Mouse (Mus musculus): Measurements from ENCODE around the gene Arih2.
A peak's percentile ranks its signal among the peaks of the same experiment; 100 is the strongest.
"Not testable (repeated sequence)": the region's sequence is repeated elsewhere in the genome, so short reads cannot be mapped to it uniquely, and the experiment has no call there.

Arih2 gene

GRCm38 (mm10) chr9:108648611-108649560, at the start of gene Arih2:
TSS of gene Arih2 (minus strand) at chr9:108649386.
- peak; percentile 94 for DNase-seq (ENCODE audit: low spot score)

- no peak for DNase-seq (ENCODE audit: low spot score)
Observed at GRCm38 (mm10) chr9:108694533-108694932, 45.3 kb upstream of the Arih2 start.

GRCm38 (mm10) chr9:108693946-108694345, 44.8 kb upstream of the Arih2 start:
- DNase-seq (ENCODE audit: low spot score): no peak

GRCm38 (mm10) chr9:108692226-108693041, 43.2 kb upstream of the Arih2 start:
- peak; percentile 72 for DNase-seq (ENCODE audit: low spot score)

- DNase-seq (ENCODE audit: low spot score): peak; percentile 89
Observed at GRCm38 (mm10) chr9:108691846-108692225, 42.6 kb upstream of the Arih2 start.

- no peak for DNase-seq (ENCODE audit: low spot score)
Observed at GRCm38 (mm10) chr9:108691371-108691770, 42.2 kb upstream of the Arih2 start.

- no peak for DNase-seq (ENCODE audit: low spot score)
Observed at GRCm38 (mm10) chr9:108690914-108691313, 41.7 kb upstream of the Arih2 start.

- DNase-seq (ENCODE audit: low spot score): no peak
Observed at GRCm38 (mm10) chr9:108689993-108690392, 40.8 kb upstream of the Arih2 start.

- peak; percentile 35 for DNase-seq (ENCODE audit: low spot score)
Observed at GRCm38 (mm10) chr9:108689106-108689505, 39.9 kb upstream of the Arih2 start, which contains the start of gene Prkar2a. TSS of gene Prkar2a (plus strand) at chr9:108689314.

GRCm38 (mm10) chr9:108688451-108688850, 39.3 kb upstream of the Arih2 start:
- no peak for DNase-seq (ENCODE audit: low spot score)

GRCm38 (mm10) chr9:108687686-108688085, 38.5 kb upstream of the Arih2 start:
- DNase-seq (ENCODE audit: low spot score): no peak

- DNase-seq (ENCODE audit: low spot score): no peak
Observed at GRCm38 (mm10) chr9:108687181-108687580, 38.0 kb upstream of the Arih2 start.

- no peak for DNase-seq (ENCODE audit: low spot score)
Observed at GRCm38 (mm10) chr9:108686475-108686887, 37.3 kb upstream of the Arih2 start.

- DNase-seq (ENCODE audit: low spot score): no peak
Observed at GRCm38 (mm10) chr9:108680026-108680425, 30.8 kb upstream of the Arih2 start.

- DNase-seq (ENCODE audit: low spot score): no peak
Observed at GRCm38 (mm10) chr9:108673151-108673550, 24.0 kb upstream of the Arih2 start.

GRCm38 (mm10) chr9:108669875-108670274, 20.7 kb upstream of the Arih2 start:
- DNase-seq (ENCODE audit: low spot score): no peak

- no peak for DNase-seq (ENCODE audit: low spot score)
Observed at GRCm38 (mm10) chr9:108662660-108663059, 13.5 kb upstream of the Arih2 start.

GRCm38 (mm10) chr9:108661677-108662612, 12.8 kb upstream of the Arih2 start, which contains the start of gene Slc25a20:
TSS of gene Slc25a20 (plus strand) at chr9:108662088.
- DNase-seq (ENCODE audit: low spot score): peak; percentile 82

GRCm38 (mm10) chr9:108655865-108656264, 6.7 kb upstream of the Arih2 start:
- DNase-seq (ENCODE audit: low spot score): not testable (repeated sequence)

- DNase-seq (ENCODE audit: low spot score): peak; percentile 68
Observed at GRCm38 (mm10) chr9:108654566-108655464, 5.6 kb upstream of the Arih2 start.
